Mouse (Mus musculus) c-Kit-negative CD71-positive TER-119-positive erythroid progenitor cells, embryonic 14.5 days (primary cell): ENCODE results near the gene Syce1l.

ENCODE experiments used
- DNase-seq: peaks from one replicate; pipeline ENCODE4 v3.0.0-alpha.2; 2013; ENCODE audit warnings: low read depth, low spot score

The Syce1l gene

GRCm38 (mm10) chr8:113673300-113673699, 30.3 kb downstream of the Syce1l start:
- DNase-seq: no peak

GRCm38 (mm10) chr8:113674611-113675010, 31.6 kb downstream of the Syce1l start:
- no peak for DNase-seq

GRCm38 (mm10) chr8:113675281-113675680, 32.3 kb downstream of the Syce1l start:
- no peak for DNase-seq

GRCm38 (mm10) chr8:113676811-113677210, 33.8 kb downstream of the Syce1l start:
- no peak for DNase-seq

GRCm38 (mm10) chr8:113679361-113679760, 36.3 kb downstream of the Syce1l start:
- DNase-seq: no peak

GRCm38 (mm10) chr8:113687889-113688542, 45.0 kb downstream of the Syce1l start:
- no peak for DNase-seq

GRCm38 (mm10) chr8:113688543-113688915, 45.5 kb downstream of the Syce1l start:
- DNase-seq: no peak

GRCm38 (mm10) chr8:113691622-113692343, 48.8 kb downstream of the Syce1l start:
- no peak for DNase-seq

- DNase-seq: no peak
Measured at GRCm38 (mm10) chr8:113704968-113705367, 62.0 kb downstream of the Syce1l start.
